Mouse (Mus musculus) limb, embryonic 14.5 days (tissue): ENCODE results near the gene Psd. TPM values are rescaled to one million over a fixed set of nuclear protein-coding genes. Genes with fewer than 3 reads are reported as not detected.

ENCODE experiments used
- ATAC-seq: fragments of 200-750 bp; cut with Nextera tagmentation; 2 replicates; pipeline ENCODE4 v1.8.0; 2017; ENCODE audit warnings: low read depth, moderate number of reproducible peaks, moderate TSS enrichment; ENCODE audit not compliant: low FRiP score
- DNase-seq: peaks from one replicate; pipeline ENCODE4 v3.0.0-alpha.2; 2015; ENCODE audit warnings: low spot score
- H3K27ac ChIP-seq: fragments of 300-500 bp; sonication (generic); replicated peaks from 2 replicates; pipeline ENCODE4 v1.5.1; 2014; ENCODE audit warnings: low read depth, mild to moderate bottlenecking, low read length, moderate library complexity, mixed read lengths
- H3K27me3 ChIP-seq: fragments of 300-500 bp; sonication (generic); 2 replicates; pipeline ENCODE4 v1.6.1; 2014; ENCODE audit warnings: low read length, mixed read lengths; ENCODE audit not compliant: control insufficient read depth, insufficient read depth
- H3K36me3 ChIP-seq: fragments of 300-500 bp; sonication (generic); 2 replicates; pipeline ENCODE4 v1.6.1; 2014; ENCODE audit warnings: mild to moderate bottlenecking, low read length, moderate library complexity, mixed read lengths; ENCODE audit not compliant: control insufficient read depth, insufficient read depth
- H3K4me1 ChIP-seq: fragments of 300-500 bp; sonication (generic); 2 replicates; pipeline ENCODE4 v1.6.1; 2014; ENCODE audit warnings: antibody characterized with exemption, low read length, mixed read lengths; ENCODE audit not compliant: control insufficient read depth, insufficient read depth
- H3K4me2 ChIP-seq: fragments of 300-500 bp; sonication (generic); replicated peaks from 2 replicates; pipeline ENCODE4 v1.6.1; 2014; ENCODE audit warnings: low read depth, mild to moderate bottlenecking, low read length, moderate library complexity; ENCODE audit not compliant: severe bottlenecking
- H3K4me3 ChIP-seq: fragments of 300-500 bp; sonication (generic); replicated peaks from 2 replicates; pipeline ENCODE4 v1.5.1; 2014; ENCODE audit warnings: low read length
- H3K9ac ChIP-seq: fragments of 300-500 bp; sonication (generic); 2 replicates; pipeline ENCODE4 v1.6.1; 2014; ENCODE audit warnings: mild to moderate bottlenecking, low read depth, low read length, moderate library complexity; ENCODE audit not compliant: severe bottlenecking
- H3K9me3 ChIP-seq: fragments of 300-500 bp; sonication (generic); 2 replicates; pipeline ENCODE4 v1.6.1; 2016; ENCODE audit warnings: low read length; ENCODE audit not compliant: control insufficient read depth
- POLR2A ChIP-seq: fragments of 200-500 bp; IDR thresholded peaks from 2 replicates; pipeline ENCODE4 v1.8.0; 2012; ENCODE audit warnings: inconsistent platforms, mild to moderate bottlenecking, moderate library complexity, borderline replicate concordance; ENCODE audit not compliant: insufficient read depth, insufficient read length; ENCODE audit errors: extremely low read depth
- WGBS: fragments of 180-500 bp; shearing (Covaris S2); extraction: QIAGEN DNeasy Blood & Tissue Kit; methylation state at CpG from one replicate; pipeline ENCODE4 v1.1.7; 2014; 5-methylcytosine and 5-hydroxymethylcytosine counted together
- polyA plus RNA-seq, 2 experiments: library from polyadenylated mRNA; depleted of rRNA in 1 of 2; stranded (reverse) in 1 of 2; unstranded in 1 of 2; fragments of >200 nt; fragmentation: Nextera tagmentation in 1 of 2; extraction: Ambion mirVana in 1 of 2; gene quantifications; 2 replicates each; pipeline versions ENCODE4 v1.2.1 to v1.2.3; 2012 to 2014

Psd gene
- polyA plus RNA-seq, 2 experiments, result 5.5 to 7.8 TPM

- Histone ChIP-seq H3K4me3 (no peak overlapping the region), H3K27me3 (peaks cover 58% of the 10 kb centered on the region), H3K4me1 (peaks cover 7% of the 10 kb centered on the region), H3K36me3 (peaks cover 10% of the 10 kb centered on the region), H3K4me2 (no peak overlapping the region), H3K27ac (no peak overlapping the region), H3K9me3 (no peaks in the 10 kb centered on the region), H3K9ac (no peak overlapping the region)
- DNase-seq (no peak), ATAC-seq (no peak)
- TF ChIP-seq POLR2A, result no peak
- 3% methylated on average over 29 of the region's 29 CpGs for WGBS
Observed at GRCm38 (mm10) chr19:46326019-46326755, 769 bp downstream of the Psd start.

- no peak overlapping the region for H3K4me2 ChIP-seq
- H3K9me3 ChIP-seq, result no peaks in the 10 kb centered on the region
- ATAC-seq (no peak), DNase-seq (no peak)
- WGBS, result 64% methylated on average over 5 of the region's 5 CpGs
- H3K4me1 ChIP-seq, result peaks cover 7% of the 10 kb centered on the region
- H3K27ac ChIP-seq, result no peak overlapping the region
- H3K9ac ChIP-seq, result no peak overlapping the region
- H3K27me3 ChIP-seq, result peaks cover 70% of the 10 kb centered on the region
- TF ChIP-seq POLR2A, result no peak
- no peak overlapping the region for H3K4me3 ChIP-seq
- no peaks in the 10 kb centered on the region for H3K36me3 ChIP-seq
Observed at GRCm38 (mm10) chr19:46324918-46325317, 2.0 kb downstream of the Psd start.

- 67% methylated on average over 11 of the region's 11 CpGs for WGBS
- Histone ChIP-seq H3K4me3 (no peak overlapping the region), H3K36me3 (no peaks in the 10 kb centered on the region), H3K27ac (no peak overlapping the region), H3K27me3 (peaks cover 75% of the 10 kb centered on the region), H3K9me3 (no peaks in the 10 kb centered on the region), H3K4me1 (peaks cover 3% of the 10 kb centered on the region), H3K4me2 (no peak overlapping the region), H3K9ac (no peak overlapping the region)
- TF ChIP-seq POLR2A, result no peak
- DNase-seq (no peak), ATAC-seq (no peak)
Observed at GRCm38 (mm10) chr19:46324366-46324765, 2.6 kb downstream of the Psd start.

- ATAC-seq (no peak), DNase-seq (no peak)
- H3K9me3 ChIP-seq, result no peaks in the 10 kb centered on the region
- 57% methylated on average over 5 of the region's 5 CpGs for WGBS
- no peaks in the 10 kb centered on the region for H3K36me3 ChIP-seq
- no peak overlapping the region for H3K27ac ChIP-seq
- TF ChIP-seq POLR2A, result no peak
- H3K27me3 ChIP-seq, result peaks cover 78% of the 10 kb centered on the region
- H3K9ac ChIP-seq, result no peak overlapping the region
- H3K4me3 ChIP-seq, result no peak overlapping the region
- H3K4me2 ChIP-seq, result no peak overlapping the region
- peaks cover 1% of the 10 kb centered on the region; the same call in 1 of the 2 replicates for H3K4me1 ChIP-seq
Observed at GRCm38 (mm10) chr19:46323716-46324115, 3.2 kb downstream of the Psd start.

GRCm38 (mm10) chr19:46322996-46323572, 3.9 kb downstream of the Psd start:
- peaks cover 84% of the 10 kb centered on the region for H3K27me3 ChIP-seq
- no peak for DNase-seq
- H3K4me3 ChIP-seq, result no peak overlapping the region
- WGBS, result 75% methylated on average over 13 of the region's 13 CpGs
- H3K9ac ChIP-seq, result no peak overlapping the region
- H3K27ac ChIP-seq, result no peak overlapping the region
- no peak for ATAC-seq
- H3K9me3 ChIP-seq, result no peaks in the 10 kb centered on the region
- peaks cover 4% of the 10 kb centered on the region; the same call in 1 of the 2 replicates for H3K4me1 ChIP-seq
- H3K4me2 ChIP-seq, result no peak overlapping the region
- H3K36me3 ChIP-seq, result no peaks in the 10 kb centered on the region
- no peak for TF ChIP-seq POLR2A
